Mouse (Mus musculus) lung, adult 2 months (tissue): ENCODE data around the gene Gba. TPM values are rescaled to one million over a fixed set of nuclear protein-coding genes. Genes with fewer than 3 reads are reported as not detected.

ENCODE experiments used
- DNase-seq: peaks from one replicate; pipeline ENCODE4 v3.0.0; 2022
- H3K4me1 ChIP-seq: fragments of 200-500 bp; 2 replicates; pipeline ENCODE4 v1.6.1; 2011; ENCODE audit warnings: low read length; ENCODE audit not compliant: control insufficient read depth, insufficient read depth
- H3K4me3 ChIP-seq: fragments of 200-500 bp; replicated peaks from 2 replicates; pipeline ENCODE3; 2011; ENCODE audit warnings: low read depth, mild to moderate bottlenecking, control low read depth, low read length; ENCODE audit errors: extremely low read depth
- CTCF ChIP-seq: fragments of 200-500 bp; IDR thresholded peaks from 2 replicates; pipeline ENCODE4 v1.5.1; 2011; ENCODE audit warnings: mild to moderate bottlenecking, low read length, control low read depth; ENCODE audit not compliant: insufficient read depth
- POLR2A ChIP-seq: fragments of 200-500 bp; IDR thresholded peaks from 2 replicates; pipeline ENCODE4 v1.6.1; 2011; ENCODE audit warnings: low read depth, mild to moderate bottlenecking, control low read depth, low read length, borderline replicate concordance; ENCODE audit errors: extremely low read depth
- WGBS: fragments of 180-500 bp; shearing (Covaris S2); methylation state at CpG from one replicate; pipeline ENCODE4 v1.1.7; 2018; 5-methylcytosine and 5-hydroxymethylcytosine counted together
- polyA plus RNA-seq: library from polyadenylated mRNA; depleted of rRNA; stranded (reverse); fragments of >200 nt; gene quantifications from 2 replicates; pipeline ENCODE4 v1.2.3, GENCODE M21; 2012; rRNA removed

Gba gene
- polyA plus RNA-seq, 1 experiment: 94.2 TPM

DNA sequence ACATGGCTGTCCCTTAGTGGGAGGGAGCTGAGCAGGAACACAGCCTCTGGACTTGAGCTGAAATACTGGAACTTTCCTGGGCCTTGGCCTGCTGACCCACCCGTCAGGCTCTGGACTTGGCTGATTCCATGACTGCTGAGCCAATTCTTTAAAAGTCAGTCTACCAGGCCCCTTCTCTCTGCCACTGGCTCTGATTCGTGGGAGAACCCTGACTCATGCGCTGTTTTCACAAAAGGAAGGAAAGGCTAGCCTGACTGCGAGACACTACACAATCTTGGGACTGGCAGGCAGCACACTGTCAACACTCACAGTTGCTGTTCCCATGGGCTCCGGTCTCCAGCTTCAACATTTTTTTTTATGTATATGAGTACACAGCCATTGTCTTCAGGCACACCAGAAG lies 53.4 kb downstream of the Gba start:
- WGBS: 39% methylated on average over 5 of the region's 5 CpGs
- Histone ChIP-seq H3K4me1 (peaks cover 8% of the 10 kb centered on the region; the same call in 1 of the 2 replicates), H3K4me3 (no peak overlapping the region)
- no peak for DNase-seq
- TF ChIP-seq CTCF (no peak), POLR2A (no peak)

Other genes with a start within 250 kb of the Gba start
- gene Rusc1, start 109.6 kb upstream of the Gba start, polyA plus RNA-seq: 56.3 and 61.3 TPM in 2 replicates
- gene Gm43738, start 101.8 kb upstream of the Gba start, polyA plus RNA-seq: not detected in 2 replicates
- gene Fdps, start 101.0 kb upstream of the Gba start, polyA plus RNA-seq: 81.2 and 128 TPM in 2 replicates
- gene Pklr, start 66.8 kb upstream of the Gba start, polyA plus RNA-seq: 0.94 and 1.1 TPM in 2 replicates
- gene Hcn3, start 42.7 kb upstream of the Gba start, polyA plus RNA-seq: 0.33 and 0.67 TPM in 2 replicates
- gene Clk2, start 38.1 kb upstream of the Gba start, polyA plus RNA-seq: 55.4 and 67.8 TPM in 2 replicates
- gene Scamp3, start 25.5 kb upstream of the Gba start, polyA plus RNA-seq: 123 and 127 TPM in 2 replicates
- gene Fam189b, start 19.8 kb upstream of the Gba start, polyA plus RNA-seq: 36.7 and 39.0 TPM in 2 replicates
- gene Thbs3, start 12.3 kb downstream of the Gba start, polyA plus RNA-seq: 134 and 139 TPM in 2 replicates
- 107 and 110 TPM in 2 replicates for gene Mtx1, start 24.2 kb downstream of the Gba start, polyA plus RNA-seq
- 294 and 354 TPM in 2 replicates for gene Muc1, start 26.1 kb downstream of the Gba start, polyA plus RNA-seq
- gene Krtcap2, start 43.0 kb downstream of the Gba start, polyA plus RNA-seq: 189 and 252 TPM in 2 replicates
- 11.0 and 11.8 TPM in 2 replicates for gene Trim46, start 43.4 kb downstream of the Gba start, polyA plus RNA-seq
- gene Dpm3, start 56.4 kb downstream of the Gba start, polyA plus RNA-seq: 411 and 476 TPM in 2 replicates
- 228 and 297 TPM in 2 replicates for gene Slc50a1, start 67.6 kb downstream of the Gba start, polyA plus RNA-seq
- 132 and 134 TPM in 2 replicates for gene Efna1, start 78.2 kb downstream of the Gba start, polyA plus RNA-seq
- 4.1 and 20.3 TPM in 2 replicates for gene Efna3, start 120.0 kb downstream of the Gba start, polyA plus RNA-seq
- 7.3 and 9.3 TPM in 2 replicates for gene Efna4, start 135.1 kb downstream of the Gba start, polyA plus RNA-seq
- gene Adam15, start 147.1 kb downstream of the Gba start, polyA plus RNA-seq: 190 and 225 TPM in 2 replicates
- 0.28 and 0.31 TPM in 2 replicates for gene Dcst2, start 159.0 kb downstream of the Gba start, polyA plus RNA-seq
- 0.06 TPM in 1 of 2 replicates, not detected in the other for gene Dcst1, start 162.3 kb downstream of the Gba start, polyA plus RNA-seq
- 63.0 and 64.0 TPM in 2 replicates for gene Zbtb7b, start 191.8 kb downstream of the Gba start, polyA plus RNA-seq
- 0.45 and 1.5 TPM in 2 replicates for gene Lenep, start 199.9 kb downstream of the Gba start, polyA plus RNA-seq
- 22.9 and 26.6 TPM in 2 replicates for gene Flad1, start 208.9 kb downstream of the Gba start, polyA plus RNA-seq
- 6.7 and 11.7 TPM in 2 replicates for gene Cks1b, start 215.5 kb downstream of the Gba start, polyA plus RNA-seq
- 69.8 and 84.6 TPM in 2 replicates for gene Shc1, start 215.5 kb downstream of the Gba start, polyA plus RNA-seq
- gene Pygo2, start 227.3 kb downstream of the Gba start, polyA plus RNA-seq: 60.6 and 138 TPM in 2 replicates
- 66.2 and 78.1 TPM in 2 replicates for gene Pbxip1, start 233.8 kb downstream of the Gba start, polyA plus RNA-seq